Mouse (Mus musculus) liver, embryonic 16.5 days (tissue): ENCODE measurements around the gene Ripor3. TPM values are rescaled to one million over a fixed set of nuclear protein-coding genes. Genes with fewer than 3 reads are reported as not detected.

ENCODE experiments used
- ATAC-seq: fragments of 200-750 bp; cut with Nextera tagmentation; 2 replicates; pipeline ENCODE4 v1.8.0; 2017; ENCODE audit warnings: low read depth, mild to moderate bottlenecking, moderate number of reproducible peaks, moderate library complexity
- H3K27ac ChIP-seq: fragments of 300-500 bp; sonication (generic); 2 replicates; pipeline ENCODE4 v1.5.1; 2014; ENCODE audit warnings: mild to moderate bottlenecking, low read length
- H3K27me3 ChIP-seq: fragments of 300-500 bp; sonication (generic); 2 replicates; pipeline ENCODE4 v1.6.1; 2014; ENCODE audit warnings: low read depth, low read length, mixed read lengths; ENCODE audit not compliant: control insufficient read depth, insufficient read depth
- H3K36me3 ChIP-seq: fragments of 300-500 bp; sonication (generic); 2 replicates; pipeline ENCODE4 v1.6.1; 2014; ENCODE audit warnings: mild to moderate bottlenecking; ENCODE audit not compliant: control insufficient read depth, insufficient read depth
- H3K4me1 ChIP-seq: fragments of 300-500 bp; sonication (generic); 2 replicates; pipeline ENCODE4 v1.6.1; 2014; ENCODE audit warnings: low read depth, low read length, mixed read lengths; ENCODE audit not compliant: control insufficient read depth
- H3K4me2 ChIP-seq: fragments of 300-500 bp; sonication (generic); 2 replicates; pipeline ENCODE4 v1.6.1; 2014; ENCODE audit warnings: low read depth, low read length, mixed read lengths
- H3K4me3 ChIP-seq: fragments of 300-500 bp; sonication (generic); 2 replicates; pipeline ENCODE4 v1.5.1; 2014; ENCODE audit warnings: low read depth, mild to moderate bottlenecking, low read length
- H3K9ac ChIP-seq: fragments of 300-500 bp; sonication (generic); 2 replicates; pipeline ENCODE4 v1.6.1; 2014; ENCODE audit warnings: low read depth, low read length
- H3K9me3 ChIP-seq: fragments of 300-500 bp; sonication (generic); replicated peaks from 2 replicates; pipeline ENCODE4 v1.6.1; 2016; ENCODE audit warnings: low read length; ENCODE audit not compliant: control insufficient read depth
- WGBS: fragments of 180-500 bp; shearing (Covaris S2); extraction: QIAGEN DNeasy Blood & Tissue Kit; methylation state at CpG from one replicate; pipeline ENCODE4 v1.1.7; 2014; ENCODE audit not compliant: insufficient replicate concordance; 5-methylcytosine and 5-hydroxymethylcytosine counted together
- polyA plus RNA-seq: library from polyadenylated mRNA; unstranded; fragments of >200 nt; fragmentation: Nextera tagmentation; extraction: Ambion mirVana; gene quantifications from 2 replicates; pipeline ENCODE4 v1.2.1, GENCODE M21; 2015

The Ripor3 gene
- polyA plus RNA-seq, 1 experiment from 2014 or later = 1.2 TPM

GRCm38 (mm10) chr2:168052156-168052555, 41.7 kb upstream of the Ripor3 start:
- H3K27me3 ChIP-seq = peaks cover 20% of the 10 kb centered on the region
- ATAC-seq = no peak
- H3K9ac ChIP-seq = no peak overlapping the region
- H3K4me2 ChIP-seq = no peak overlapping the region
- no peak overlapping the region for H3K27ac ChIP-seq
- WGBS = 56% methylated on average over 1 of the region's 1 CpGs
- no peak overlapping the region for H3K4me3 ChIP-seq
- H3K36me3 ChIP-seq = no peaks in the 10 kb centered on the region
- no peaks in the 10 kb centered on the region; the same call in 1 of the 2 replicates for H3K4me1 ChIP-seq
- H3K9me3 ChIP-seq = no peaks in the 10 kb centered on the region

DNA sequence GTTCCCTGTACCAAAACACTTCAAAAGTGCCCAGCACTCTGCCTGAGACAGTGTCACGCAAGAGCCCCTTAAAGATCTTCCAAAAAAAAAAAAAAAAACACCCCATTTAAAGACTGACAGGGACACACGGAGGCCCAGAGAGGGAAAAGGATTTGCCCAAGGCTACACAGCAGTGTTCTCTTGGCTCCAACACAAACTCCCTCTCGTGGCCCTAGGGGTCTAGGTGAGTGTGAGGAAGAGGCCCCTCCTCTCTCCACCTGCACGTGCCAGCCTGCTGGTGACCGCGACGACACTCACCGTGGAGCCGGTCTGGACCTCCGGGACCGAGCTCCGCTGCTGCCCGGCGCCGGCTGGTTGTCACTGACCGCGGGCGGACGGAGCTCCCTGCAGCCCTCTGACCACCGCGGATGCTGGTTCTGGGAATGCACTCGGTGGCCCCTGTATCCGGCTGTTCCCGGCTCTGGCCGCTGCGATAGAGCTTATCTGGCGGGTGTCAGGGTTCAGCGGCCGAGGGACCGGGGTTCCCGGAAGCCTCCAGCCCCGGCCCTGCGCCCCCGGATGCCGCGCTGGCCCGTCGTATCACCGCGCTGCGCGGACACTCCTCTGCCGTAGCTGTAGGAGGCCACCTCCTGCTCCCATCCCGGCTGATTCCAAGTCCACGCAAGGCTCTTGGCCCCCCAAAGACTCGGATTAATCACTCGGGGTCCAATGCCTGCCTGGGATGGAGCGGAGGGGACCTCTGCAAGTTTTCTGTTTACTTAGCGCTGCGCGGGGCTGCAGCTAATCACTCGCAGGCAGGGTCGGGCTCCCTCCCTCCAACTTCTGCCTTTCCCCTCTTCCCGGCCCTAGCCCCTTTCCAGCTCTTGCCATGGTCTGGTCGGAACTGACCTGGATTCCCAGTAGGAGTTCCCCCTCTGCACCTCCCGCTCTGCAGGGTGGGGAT, 39.9 kb upstream of the Ripor3 start:
- Histone ChIP-seq H3K4me3 (peak overlapping the region; percentile 45), H3K4me2 (peak overlapping the region; percentile 70), H3K27ac (no peak overlapping the region), H3K4me1 (peaks cover 3% of the 10 kb centered on the region; the same call in 1 of the 2 replicates), H3K9me3 (no peaks in the 10 kb centered on the region), H3K9ac (no peak overlapping the region; the same call in 1 of the 2 replicates), H3K27me3 (peaks cover 20% of the 10 kb centered on the region), H3K36me3 (no peaks in the 10 kb centered on the region)
- WGBS = under 1% methylated on average over 56 of the region's 56 CpGs
- ATAC-seq = peak; percentile 75

- Histone ChIP-seq H3K9me3 (no peaks in the 10 kb centered on the region), H3K4me3 (no peak overlapping the region; the same call in 1 of the 2 replicates), H3K27ac (no peak overlapping the region), H3K4me1 (peaks cover 3% of the 10 kb centered on the region; the same call in 1 of the 2 replicates), H3K9ac (no peak overlapping the region), H3K27me3 (peaks cover 20% of the 10 kb centered on the region), H3K4me2 (peak overlapping the region; percentile 70; the same call in 1 of the 2 replicates), H3K36me3 (no peaks in the 10 kb centered on the region)
- no peak for ATAC-seq
- WGBS = 14% methylated on average over 16 of the region's 16 CpGs
These were observed 38.7 kb upstream of the Ripor3 start for GRCm38 (mm10) chr2:168049002-168049635.

DNA sequence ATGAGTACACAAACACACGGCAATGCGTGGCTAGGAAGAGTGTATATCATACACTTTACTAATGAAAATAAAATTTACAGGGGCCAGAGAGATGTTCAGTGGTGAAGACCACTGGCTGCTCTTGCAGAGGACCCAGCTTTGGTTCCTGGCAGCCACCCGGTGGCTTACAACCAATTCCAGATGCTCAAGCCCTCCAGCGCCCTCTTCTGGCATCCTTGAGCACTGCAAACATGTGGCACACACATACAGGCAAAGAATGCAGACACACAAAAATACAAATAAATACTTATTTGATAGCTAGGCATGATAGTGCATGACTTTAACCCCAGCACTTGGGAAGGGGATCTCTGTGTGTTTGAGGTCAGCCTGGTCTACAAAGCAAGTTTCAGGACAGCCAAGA, 36.0 kb upstream of the Ripor3 start:
- no peak overlapping the region for H3K4me2 ChIP-seq
- no peak overlapping the region for H3K9ac ChIP-seq
- ATAC-seq = no peak
- H3K4me1 ChIP-seq = peaks cover 3% of the 10 kb centered on the region; the same call in 1 of the 2 replicates
- H3K9me3 ChIP-seq = no peaks in the 10 kb centered on the region
- no peak overlapping the region for H3K27ac ChIP-seq
- WGBS = 68% methylated on average over 4 of the region's 4 CpGs
- H3K36me3 ChIP-seq = no peaks in the 10 kb centered on the region
- H3K4me3 ChIP-seq = no peak overlapping the region
- H3K27me3 ChIP-seq = peaks cover 20% of the 10 kb centered on the region

DNA sequence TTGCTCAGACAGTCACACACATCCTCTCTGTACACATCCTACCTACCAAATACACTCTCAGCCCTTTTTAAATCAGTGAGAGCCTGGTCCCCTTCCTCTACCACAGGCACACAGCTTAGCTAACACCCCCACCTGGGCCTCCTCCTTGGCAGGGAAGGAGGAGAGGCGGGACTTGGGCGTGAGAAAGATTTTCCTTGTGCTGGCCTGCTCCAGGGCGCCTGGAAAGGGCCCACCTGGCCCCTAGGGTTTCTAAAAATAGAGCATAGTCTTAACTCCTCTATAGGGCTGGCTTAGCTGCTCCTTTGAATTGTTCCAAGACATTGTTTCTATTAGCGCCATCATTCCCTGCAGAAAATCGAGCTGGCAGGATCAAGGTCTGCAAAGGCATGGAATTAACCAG, 35.4 kb upstream of the Ripor3 start:
- H3K27ac ChIP-seq = no peak overlapping the region
- no peak overlapping the region for H3K9ac ChIP-seq
- no peak for ATAC-seq
- H3K36me3 ChIP-seq = no peaks in the 10 kb centered on the region
- H3K4me2 ChIP-seq = no peak overlapping the region
- H3K27me3 ChIP-seq = peaks cover 20% of the 10 kb centered on the region
- peaks cover 3% of the 10 kb centered on the region; the same call in 1 of the 2 replicates for H3K4me1 ChIP-seq
- H3K9me3 ChIP-seq = no peaks in the 10 kb centered on the region
- H3K4me3 ChIP-seq = no peak overlapping the region
- WGBS = 51% methylated on average over 5 of the region's 5 CpGs

- no peak for ATAC-seq
- Histone ChIP-seq H3K4me2 (no peak overlapping the region), H3K4me1 (peaks cover 3% of the 10 kb centered on the region; the same call in 1 of the 2 replicates), H3K27ac (no peak overlapping the region), H3K9ac (no peak overlapping the region), H3K36me3 (no peaks in the 10 kb centered on the region), H3K27me3 (peaks cover 15% of the 10 kb centered on the region), H3K4me3 (no peak overlapping the region), H3K9me3 (no peaks in the 10 kb centered on the region)
- WGBS = 72% methylated on average over 13 of the region's 13 CpGs
These were observed 34.9 kb upstream of the Ripor3 start for GRCm38 (mm10) chr2:168045357-168045756.

GRCm38 (mm10) chr2:168044681-168045287, 34.4 kb upstream of the Ripor3 start:
- 59% methylated on average over 10 of the region's 10 CpGs for WGBS
- no peaks in the 10 kb centered on the region for H3K9me3 ChIP-seq
- peaks cover 10% of the 10 kb centered on the region for H3K27me3 ChIP-seq
- peak; percentile 62 for ATAC-seq
- H3K4me2 ChIP-seq = no peak overlapping the region
- no peak overlapping the region for H3K27ac ChIP-seq
- H3K4me1 ChIP-seq = peaks cover 3% of the 10 kb centered on the region; the same call in 1 of the 2 replicates
- H3K4me3 ChIP-seq = no peak overlapping the region
- no peaks in the 10 kb centered on the region for H3K36me3 ChIP-seq
- no peak overlapping the region for H3K9ac ChIP-seq

DNA sequence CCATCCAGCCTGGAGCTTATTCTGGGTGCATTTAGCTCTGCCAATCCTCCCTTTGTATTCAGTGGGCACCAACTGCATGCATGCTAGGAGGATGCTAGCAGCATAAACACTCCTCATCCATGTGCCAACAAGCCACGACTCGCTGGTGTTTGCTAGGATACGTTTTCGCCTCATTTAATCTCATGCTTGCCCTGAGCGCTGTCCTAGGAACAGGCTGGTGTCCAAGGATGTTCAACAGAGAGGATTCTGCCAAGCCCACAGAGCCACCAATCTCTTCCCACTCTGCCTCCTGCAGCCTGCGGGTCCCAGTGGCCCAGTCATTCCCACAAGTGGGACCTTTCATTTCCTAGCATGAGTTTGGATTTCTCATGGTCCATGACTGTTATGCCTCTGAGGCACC, 31.6 kb upstream of the Ripor3 start:
- no peaks in the 10 kb centered on the region for H3K27me3 ChIP-seq
- no peak overlapping the region for H3K9ac ChIP-seq
- no peaks in the 10 kb centered on the region for H3K36me3 ChIP-seq
- peaks cover 3% of the 10 kb centered on the region; the same call in 1 of the 2 replicates for H3K4me1 ChIP-seq
- no peak overlapping the region for H3K4me2 ChIP-seq
- no peak overlapping the region for H3K4me3 ChIP-seq
- H3K27ac ChIP-seq = no peak overlapping the region
- WGBS = 74% methylated on average over 6 of the region's 6 CpGs
- no peaks in the 10 kb centered on the region for H3K9me3 ChIP-seq
- ATAC-seq = no peak
